Mouse (Mus musculus) liver, adult 2 months (tissue): ENCODE measurements around the gene Atp8a2. TPM values are rescaled to one million over a fixed set of nuclear protein-coding genes. Genes with fewer than 3 reads are reported as not detected.

Experiments used
- DNase-seq: peaks from one replicate; pipeline ENCODE4 v3.0.0-alpha.2; 2011; ENCODE audit warnings: low read depth, low spot score; ENCODE audit errors: extremely low read depth
- H3K27ac ChIP-seq: fragments of 200-500 bp; replicated peaks from 2 replicates; pipeline ENCODE4 v1.5.1; 2012; ENCODE audit warnings: low read depth, mild to moderate bottlenecking, control low read depth, inconsistent platforms, low read length; ENCODE audit not compliant: insufficient read depth
- H3K27me3 ChIP-seq: fragments of 200-500 bp; 2 replicates; pipeline ENCODE4 v1.6.1; 2012; ENCODE audit warnings: mild to moderate bottlenecking, moderate library complexity, low read length, inconsistent platforms; ENCODE audit not compliant: control insufficient read depth, insufficient read depth
- H3K36me3 ChIP-seq: fragments of 200-500 bp; 2 replicates; pipeline ENCODE4 v1.6.1; 2012; ENCODE audit warnings: low read length, inconsistent platforms; ENCODE audit not compliant: control insufficient read depth, insufficient read depth
- H3K4me1 ChIP-seq: fragments of 200-500 bp; 2 replicates; pipeline ENCODE4 v1.6.1; 2011; ENCODE audit warnings: low read length; ENCODE audit not compliant: control insufficient read depth, insufficient read depth
- H3K4me3 ChIP-seq: fragments of 200-500 bp; 2 replicates; pipeline ENCODE4 v1.5.1; 2011; ENCODE audit warnings: low read depth, mild to moderate bottlenecking, control low read depth, low read length, moderate library complexity; ENCODE audit not compliant: insufficient read depth
- H3K79me2 ChIP-seq: fragments of 200-500 bp; 2 replicates; pipeline ENCODE4 v1.6.1; 2012; ENCODE audit warnings: inconsistent platforms, mild to moderate bottlenecking, low read length, moderate library complexity; ENCODE audit not compliant: control insufficient read depth, insufficient read depth
- H3K9ac ChIP-seq: fragments of 200-500 bp; 2 replicates; pipeline ENCODE4 v1.6.1; 2012; ENCODE audit warnings: low read depth, mild to moderate bottlenecking, control low read depth, inconsistent platforms, low read length
- CTCF ChIP-seq: fragments of 200-500 bp; IDR thresholded peaks from 2 replicates; pipeline ENCODE4 v1.5.1; 2011; ENCODE audit warnings: low read depth, low read length, control low read depth
- POLR2A ChIP-seq: fragments of 200-500 bp; IDR thresholded peaks from 2 replicates; pipeline ENCODE4 v1.6.1; 2011; ENCODE audit warnings: low read length, control low read depth; ENCODE audit not compliant: insufficient read depth; ENCODE audit errors: extremely low read depth
- WGBS: fragments of 180-500 bp; shearing (Covaris S2); methylation state at CpG from one replicate; pipeline ENCODE4 v1.1.7; 2018; 5-methylcytosine and 5-hydroxymethylcytosine counted together
- polyA plus RNA-seq: library from polyadenylated mRNA; depleted of rRNA; stranded (reverse); fragments of >200 nt; gene quantifications from 2 replicates; pipeline ENCODE4 v1.2.3, GENCODE M21; 2012
- total RNA-seq: library from RNA; depleted of rRNA; stranded (reverse); fragments of >200 nt; gene quantifications from 2 replicates; pipeline ENCODE4 v1.2.3, GENCODE M21; 2014

Atp8a2 gene
- total and polyA plus RNA-seq, 2 experiments = 0.02 to 0.18 TPM

DNA sequence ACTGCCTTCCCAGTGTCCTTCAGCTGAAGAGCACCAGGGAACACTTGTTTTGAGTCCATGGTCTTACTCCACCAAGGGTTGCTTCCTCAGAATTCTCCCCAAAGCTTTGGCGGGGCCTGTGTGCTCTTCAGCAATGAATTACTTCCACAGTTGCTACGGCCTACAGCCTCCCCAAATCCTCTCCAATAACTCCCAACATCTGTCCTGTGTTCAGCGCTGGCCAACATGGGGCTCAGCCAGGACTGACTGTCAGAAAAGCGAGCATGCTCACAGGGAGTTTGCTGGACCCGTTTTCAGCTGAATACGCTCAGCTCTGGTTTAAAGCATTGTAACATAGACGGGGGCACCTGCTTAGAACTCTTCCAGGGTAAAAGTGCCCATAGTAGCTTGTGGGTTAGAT, 489.0 kb downstream of the Atp8a2 start:
- no peak overlapping the region for H3K9ac ChIP-seq
- H3K27ac ChIP-seq = no peak overlapping the region
- no peaks in the 10 kb centered on the region for H3K4me1 ChIP-seq
- DNase-seq = no peak
- H3K79me2 ChIP-seq = no peaks in the 10 kb centered on the region
- no peak for TF ChIP-seq POLR2A
- TF ChIP-seq CTCF = no peak
- H3K36me3 ChIP-seq = no peaks in the 10 kb centered on the region
- WGBS = 95% methylated on average over 7 of the region's 7 CpGs
- no peaks in the 10 kb centered on the region for H3K27me3 ChIP-seq
- H3K4me3 ChIP-seq = no peak overlapping the region

DNA sequence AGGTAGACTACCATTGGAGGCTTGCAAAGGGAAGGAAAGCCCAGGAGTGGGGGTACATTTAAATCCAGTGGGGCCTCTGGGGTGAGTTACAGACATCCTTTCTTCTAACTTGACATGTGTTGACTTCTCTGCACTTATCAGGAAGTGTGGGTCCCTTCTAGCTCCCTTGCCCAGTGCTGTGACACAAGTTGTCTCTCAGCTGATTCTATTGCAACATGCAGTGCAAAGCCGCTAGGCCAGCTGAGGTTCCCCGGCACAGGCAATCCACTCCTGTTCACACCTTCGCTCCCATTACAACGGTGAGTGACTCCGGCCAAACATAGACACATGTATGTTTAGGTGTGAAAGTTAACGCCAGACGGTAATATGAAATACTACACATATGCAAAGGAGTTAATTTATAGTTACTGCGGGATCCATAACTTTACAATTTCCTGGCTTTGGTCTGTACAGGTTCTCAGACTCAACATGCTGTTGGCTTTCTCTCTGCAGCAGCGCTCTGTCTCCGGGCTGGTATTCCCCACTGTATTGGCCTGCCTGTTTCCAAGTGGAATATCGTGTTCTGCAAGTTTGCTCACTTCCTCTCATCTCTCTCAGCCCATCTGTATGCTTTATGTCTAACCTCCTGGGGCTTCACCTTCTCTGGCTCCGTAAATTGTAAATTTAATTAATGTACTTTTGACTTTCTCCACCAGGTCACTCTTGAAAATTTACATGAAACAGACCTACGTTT, 491.5 kb downstream of the Atp8a2 start:
- Histone ChIP-seq H3K4me1 (no peaks in the 10 kb centered on the region), H3K4me3 (no peak overlapping the region), H3K9ac (no peak overlapping the region), H3K36me3 (no peaks in the 10 kb centered on the region), H3K79me2 (no peaks in the 10 kb centered on the region), H3K27ac (no peak overlapping the region), H3K27me3 (no peaks in the 10 kb centered on the region)
- no peak for DNase-seq
- TF ChIP-seq POLR2A = no peak
- no peak for TF ChIP-seq CTCF
- WGBS = 91% methylated on average over 13 of the region's 13 CpGs

DNA sequence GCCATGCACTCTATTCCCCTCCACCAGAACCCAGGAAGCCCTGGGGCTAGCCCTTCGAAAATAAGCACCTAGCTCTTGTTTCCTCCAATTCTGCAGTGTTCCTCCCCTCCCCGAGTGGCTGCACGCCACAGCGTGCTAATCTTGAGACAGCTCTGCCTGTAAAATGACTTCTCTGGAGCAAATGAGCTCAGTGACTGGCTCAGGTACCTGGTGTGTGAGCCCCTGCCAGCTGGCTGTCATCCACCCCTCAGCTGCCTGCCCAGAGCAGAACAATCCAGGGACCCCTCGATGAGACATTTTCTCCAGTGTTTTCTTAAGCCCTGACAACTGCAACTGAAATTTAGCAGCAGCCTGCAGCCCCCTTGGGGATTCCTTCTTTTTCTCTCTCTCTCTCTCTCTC, 495.5 kb downstream of the Atp8a2 start:
- 76% methylated on average over 5 of the region's 5 CpGs for WGBS

DNA sequence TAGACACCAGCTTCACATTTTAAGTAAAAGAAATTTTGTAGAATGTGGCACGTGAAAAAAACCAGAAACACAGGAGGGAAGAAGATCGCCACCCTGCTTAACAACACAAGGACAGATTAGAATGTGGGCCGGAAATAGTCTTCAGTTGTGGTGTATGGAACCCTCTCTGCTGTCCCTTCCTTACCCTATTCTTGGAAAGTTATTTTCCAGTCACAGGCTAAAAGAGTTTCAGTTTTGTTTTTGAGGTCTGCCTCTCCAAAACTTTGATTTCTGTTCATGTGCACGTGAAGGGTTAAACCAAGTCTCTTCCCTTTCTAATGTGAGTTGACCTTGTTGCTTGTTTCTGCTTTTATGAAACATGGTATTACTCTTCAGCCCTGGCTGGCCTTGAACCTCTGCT, 501.8 kb downstream of the Atp8a2 start:
- no peak for TF ChIP-seq CTCF
- Histone ChIP-seq H3K79me2 (no peaks in the 10 kb centered on the region), H3K4me1 (no peaks in the 10 kb centered on the region), H3K9ac (no peak overlapping the region), H3K36me3 (no peaks in the 10 kb centered on the region), H3K4me3 (no peak overlapping the region), H3K27ac (no peak overlapping the region), H3K27me3 (no peaks in the 10 kb centered on the region)
- no peak for DNase-seq
- 83% methylated on average over 4 of the region's 4 CpGs for WGBS

More for the DNA sequence above, 495.5 kb downstream of the Atp8a2 start:
- Histone ChIP-seq H3K27ac (no peak overlapping the region), H3K27me3 (no peaks in the 10 kb centered on the region), H3K4me1 (no peaks in the 10 kb centered on the region), H3K9ac (no peak overlapping the region), H3K79me2 (no peaks in the 10 kb centered on the region), H3K4me3 (no peak overlapping the region), H3K36me3 (no peaks in the 10 kb centered on the region)
- DNase-seq = no peak
- TF ChIP-seq CTCF = no peak
- TF ChIP-seq POLR2A = no peak

DNA sequence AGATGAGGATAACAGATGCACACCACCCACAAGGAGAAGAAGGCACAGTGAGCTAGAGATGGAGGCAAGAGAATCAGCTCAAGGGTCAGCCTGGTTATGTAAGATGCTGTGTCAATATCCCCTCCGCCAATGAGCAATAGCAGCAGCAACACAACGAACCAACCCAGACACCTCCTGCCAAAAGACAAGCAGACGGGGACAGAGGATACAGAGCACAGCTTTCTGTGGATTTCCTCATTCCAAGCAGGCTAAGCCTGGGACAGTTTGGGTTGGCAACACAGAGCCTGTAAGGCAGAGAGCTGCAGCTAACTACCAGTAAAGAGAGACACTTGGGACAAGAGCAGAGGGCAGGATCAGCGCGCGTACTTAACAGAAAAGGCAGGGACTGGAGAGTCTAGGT, 504.8 kb downstream of the Atp8a2 start:
- peak; percentile 6 for DNase-seq
- WGBS = 44% methylated on average over 6 of the region's 6 CpGs
- no peak for TF ChIP-seq CTCF
- TF ChIP-seq POLR2A = no peak
- H3K79me2 ChIP-seq = no peaks in the 10 kb centered on the region
- H3K9ac ChIP-seq = no peak overlapping the region
- H3K27me3 ChIP-seq = no peaks in the 10 kb centered on the region
- H3K4me3 ChIP-seq = no peak overlapping the region
- H3K4me1 ChIP-seq = no peaks in the 10 kb centered on the region
- no peaks in the 10 kb centered on the region for H3K36me3 ChIP-seq
- no peak overlapping the region for H3K27ac ChIP-seq

- Histone ChIP-seq H3K4me3 (no peak overlapping the region), H3K9ac (no peak overlapping the region), H3K79me2 (no peaks in the 10 kb centered on the region), H3K27me3 (no peaks in the 10 kb centered on the region), H3K36me3 (no peaks in the 10 kb centered on the region), H3K4me1 (no peaks in the 10 kb centered on the region), H3K27ac (no peak overlapping the region)
- no peak for DNase-seq
- WGBS = 88% methylated on average over 13 of the region's 13 CpGs
- no peak for TF ChIP-seq POLR2A
- TF ChIP-seq CTCF = no peak
These were observed 505.6 kb downstream of the Atp8a2 start for GRCm38 (mm10) chr14:59691402-59691801.
